Mouse (Mus musculus) adrenal gland, postnatal 36 days (tissue): Measurements from ENCODE around the gene Isoc2a. TPM values are rescaled to one million over a fixed set of nuclear protein-coding genes. Genes with fewer than 3 reads are reported as not detected.

Experiments
- DNase-seq, 2 experiments: peaks; one replicate each; pipeline ENCODE4 v3.0.0; 2021; ENCODE audit warnings: mixed read lengths in 1 of 2
- total RNA-seq, 2 experiments: library from RNA; stranded (reverse); gene quantifications; 2 replicates each; pipeline ENCODE4 v1.2.3; 2021

The Isoc2a gene
- total RNA-seq, 2 experiments from 2014 or later = 23.5 to 47.3 TPM

- peak; percentile 87 to 89 for DNase-seq
Measured at GRCm38 (mm10) chr7:4940068-4940479, 63.1 kb downstream of the Isoc2a start.

GRCm38 (mm10) chr7:4942673-4943072 is 65.7 kb downstream of the Isoc2a start:
- DNase-seq = no peak

GRCm38 (mm10) chr7:4943223-4943815 is 66.4 kb downstream of the Isoc2a start:
- peak; percentile 94 to 95 for DNase-seq

Other genes with a start within 250 kb of the Isoc2a start
- gene Tmem86b, start 245.7 kb upstream of the Isoc2a start, total RNA-seq = 1 to 10 TPM; 5.9 to 8.2 TPM
- 10 to 100 TPM; 82.6 to 89.5 TPM for gene Ppp6r1, start 218.1 kb upstream of the Isoc2a start, total RNA-seq
- 10 to 100 TPM; 47.8 to 50.7 TPM for gene Hspbp1, start 192.1 kb upstream of the Isoc2a start, total RNA-seq
- 1 to 10 TPM; 6.6 to 8.0 TPM for gene Brsk1, start 186.5 kb upstream of the Isoc2a start, total RNA-seq
- under 1 TPM; 0.16 to 0.43 TPM for gene Tmem150b, start 151.9 kb upstream of the Isoc2a start, total RNA-seq
- 10 to 100 TPM; 30.5 to 34.6 TPM for gene Kmt5c, start 137.0 kb upstream of the Isoc2a start, total RNA-seq
- gene Cox6b2, start 124.1 kb upstream of the Isoc2a start, total RNA-seq = 1 to 10 TPM; 7.5 to 7.8 TPM
- gene Fam71e2, start 105.9 kb upstream of the Isoc2a start, total RNA-seq = not detected
- under 1 TPM; 0.13 to 0.56 TPM for gene Il11, start 94.3 kb upstream of the Isoc2a start, total RNA-seq
- not detected for gene Tmem190, start 94.2 kb upstream of the Isoc2a start, total RNA-seq
- gene Tmem238, start 87.5 kb upstream of the Isoc2a start, total RNA-seq = 10 to 100 TPM in 1 of 2 experiments, 1 to 10 TPM in 1; 8.2 to 15.0 TPM
- gene Rpl28, start 84.3 kb upstream of the Isoc2a start, total RNA-seq = 1,000 to 10,000 TPM in 1 of 2 experiments, 100 to 1,000 TPM in 1; 989 to 1,001 TPM
- gene Ube2s, start 64.6 kb upstream of the Isoc2a start, total RNA-seq = 100 to 1,000 TPM; 123 to 125 TPM
- under 1 TPM; 0.86 to 0.93 TPM for gene Shisa7, start 32.5 kb upstream of the Isoc2a start, total RNA-seq
- 10 to 100 TPM in 1 of 2 experiments, 1 to 10 TPM in 1; 9.2 to 23.4 TPM for gene Isoc2b, start 6.9 kb upstream of the Isoc2a start, total RNA-seq
- not detected for gene Gm36210, start 29.4 kb downstream of the Isoc2a start, total RNA-seq
- gene Zfp628, start 38.1 kb downstream of the Isoc2a start, total RNA-seq = 10 to 100 TPM; 13.7 to 15.5 TPM
- gene Nat14, start 44.9 kb downstream of the Isoc2a start, total RNA-seq = 10 to 100 TPM in 1 of 2 experiments, 1 to 10 TPM in 1; 7.1 to 11.5 TPM
- gene Ssc5d, start 48.6 kb downstream of the Isoc2a start, total RNA-seq = 1 to 10 TPM; 1.7 to 2.7 TPM
- gene Sbk2, start 87.3 kb downstream of the Isoc2a start, total RNA-seq = under 1 TPM; 0.36 to 0.89 TPM
- under 1 TPM; 0.23 to 0.50 TPM for gene Sbk3, start 94.0 kb downstream of the Isoc2a start, total RNA-seq
- gene Zfp579, start 119.0 kb downstream of the Isoc2a start, total RNA-seq = 10 to 100 TPM; 16.5 to 16.8 TPM
- 10 to 100 TPM in 1 of 2 experiments, 1 to 10 TPM in 1; 8.7 to 14.0 TPM for gene Zfp524, start 137.3 kb downstream of the Isoc2a start, total RNA-seq
- gene Fiz1, start 137.5 kb downstream of the Isoc2a start, total RNA-seq = 10 to 100 TPM; 23.5 to 31.5 TPM
- not detected for gene Gm44973, start 138.3 kb downstream of the Isoc2a start, total RNA-seq
- 10 to 100 TPM; 22.1 to 24.1 TPM for gene Zfp865, start 143.2 kb downstream of the Isoc2a start, total RNA-seq
- 1 to 10 TPM in 1 of 2 experiments, under 1 TPM in 1; 0.96 to 1.4 TPM for gene Ccdc106, start 143.4 kb downstream of the Isoc2a start, total RNA-seq
- not detected for gene 4632433K11Rik, start 157.0 kb downstream of the Isoc2a start, total RNA-seq
- gene Zfp784, start 161.3 kb downstream of the Isoc2a start, total RNA-seq = 1 to 10 TPM; 3.8 to 4.5 TPM
- gene Zfp580, start 174.4 kb downstream of the Isoc2a start, total RNA-seq = 1 to 10 TPM; 6.4 to 9.3 TPM
- gene U2af2, start 185.0 kb downstream of the Isoc2a start, total RNA-seq = 100 to 1,000 TPM; 143 to 180 TPM
- 100 to 1,000 TPM; 146 to 155 TPM for gene Epn1, start 203.1 kb downstream of the Isoc2a start, total RNA-seq
- gene Rfpl4, start 239.8 kb downstream of the Isoc2a start, total RNA-seq = under 1 TPM in 1 of 2 experiments, not detected in 1; 0.56 TPM
- gene Rasl2-9, start 248.8 kb downstream of the Isoc2a start, total RNA-seq = 1 to 10 TPM; 1.3 to 1.4 TPM